Comparison of ENCODE assay signal across 20 mouse cellular contexts in genomic region chr11:89776070-89776469, GRCm38 (mm10). TPM values are rescaled to one million over a fixed set of nuclear protein-coding genes. Genes with fewer than 3 reads are reported as not detected.
"Had no signal": no experiment of that assay in that cellular context is flagged by ENCODE, and none has a peak within 500 bp of the region (broad histone marks: within the 10 kb centered on the region; RNA-seq: fewer than 3 reads in every experiment).

No protein-coding gene starts in this region.

- DNase-seq: kidney, adult 11 months; kidney, adult 9 months; kidney, postnatal 36 days; layer of hippocampus, adult 9-11 months; layer of hippocampus, postnatal 36 days; lung, postnatal 36 days; right cerebral cortex, postnatal 14 days; thymus, adult 2 months; thymus, postnatal 25 days had no signal

- ATAC-seq: liver, embryonic 12.5 days; midbrain, embryonic 13.5 days had no signal

- H3K9ac ChIP-seq: limb, embryonic 15.5 days; liver, embryonic 12.5 days; lung, embryonic 15.5 days; midbrain, embryonic 13.5 days; neural tube, embryonic 13.5 days; stomach, embryonic 15.5 days had no signal

- H3K27me3 ChIP-seq: limb, embryonic 15.5 days; liver, embryonic 12.5 days; lung, embryonic 15.5 days; midbrain, embryonic 13.5 days; neural tube, embryonic 13.5 days; stomach, embryonic 15.5 days had no signal

- H3K36me3 ChIP-seq: limb, embryonic 15.5 days; liver, embryonic 12.5 days; lung, embryonic 15.5 days; midbrain, embryonic 13.5 days; neural tube, embryonic 13.5 days; stomach, embryonic 15.5 days had no signal

- H3K4me3 ChIP-seq: limb, embryonic 15.5 days; liver, embryonic 12.5 days; lung, embryonic 15.5 days; midbrain, embryonic 13.5 days; neural tube, embryonic 13.5 days; stomach, embryonic 15.5 days had no signal

- H3K27ac ChIP-seq: kidney, postnatal 0 days; limb, embryonic 15.5 days; liver, embryonic 12.5 days; lung, embryonic 15.5 days; midbrain, embryonic 13.5 days; neural tube, embryonic 13.5 days; stomach, embryonic 15.5 days had no signal

- H3K4me2 ChIP-seq: limb, embryonic 15.5 days; liver, embryonic 12.5 days; lung, embryonic 15.5 days; midbrain, embryonic 13.5 days; neural tube, embryonic 13.5 days; stomach, embryonic 15.5 days had no signal

- H3K4me1 ChIP-seq: liver, embryonic 12.5 days; lung, embryonic 15.5 days; midbrain, embryonic 13.5 days; neural tube, embryonic 13.5 days; stomach, embryonic 15.5 days had no signal

- H3K9me3 ChIP-seq: limb, embryonic 15.5 days; liver, embryonic 12.5 days; lung, embryonic 15.5 days; midbrain, embryonic 13.5 days; neural tube, embryonic 13.5 days; stomach, embryonic 15.5 days had no signal

RNA-seq across cellular contexts. Expression of gene Ankfn1, which starts 1.4 kb away (rescaled TPM):
- total RNA-seq: megakaryocyte progenitor cell, adult 5-6 weeks; monocyte, adult 5-6 weeks had no signal
- polyA plus RNA-seq: liver, embryonic 12.5 days; liver, embryonic 16.5 days; spleen, adult 2 months had no signal
